Mouse (Mus musculus) lung, adult 2 months (tissue): ENCODE measurements around the gene Tspoap1.

ENCODE experiments used
- CTCF ChIP-seq: fragments of 200-500 bp; IDR thresholded peaks from 2 replicates; pipeline ENCODE4 v1.5.1; 2011; ENCODE audit warnings: mild to moderate bottlenecking, low read length, control low read depth; ENCODE audit not compliant: insufficient read depth
- POLR2A ChIP-seq: fragments of 200-500 bp; IDR thresholded peaks from 2 replicates; pipeline ENCODE4 v1.6.1; 2011; ENCODE audit warnings: low read depth, mild to moderate bottlenecking, control low read depth, low read length, borderline replicate concordance; ENCODE audit errors: extremely low read depth

DNA sequence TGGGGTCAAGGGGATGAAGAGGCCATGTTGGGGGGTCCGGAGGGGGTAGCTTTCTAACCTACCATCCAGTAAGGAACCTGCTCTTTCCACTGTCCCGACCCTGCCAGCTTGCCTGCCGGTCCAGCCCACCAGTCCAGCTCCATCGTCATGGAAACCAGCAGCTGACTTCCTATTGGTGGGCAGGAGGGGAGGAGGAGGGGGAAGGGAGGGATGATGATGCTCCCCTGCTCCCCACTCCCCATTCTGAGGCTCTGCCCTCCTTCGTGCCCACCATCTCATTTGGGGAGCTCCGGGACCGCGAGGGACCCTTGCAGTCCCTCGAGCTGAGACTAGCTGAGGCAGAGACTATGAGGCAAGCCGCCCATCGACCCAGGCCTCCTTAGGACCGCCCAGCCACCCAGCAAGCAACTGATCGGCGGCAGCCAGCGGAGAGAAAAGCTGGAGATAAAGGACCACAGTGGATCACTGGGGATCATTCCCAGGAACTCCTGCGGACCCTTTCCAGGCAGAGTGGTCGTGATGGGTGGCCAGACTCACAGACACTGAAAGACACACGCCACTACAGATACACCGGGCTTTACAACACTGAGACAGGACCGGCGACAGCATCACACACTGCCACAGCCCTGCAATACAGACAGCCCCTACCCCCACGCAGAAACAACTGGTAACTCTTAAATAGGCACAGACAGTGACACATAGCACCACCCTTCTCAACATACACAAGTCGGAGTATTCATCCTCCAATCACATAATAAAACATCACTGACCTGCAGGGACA lies at the start of gene Tspoap1:
- TF ChIP-seq CTCF (no peak), POLR2A (no peak)
